Mouse (Mus musculus) intestine, postnatal 0 days (tissue): ENCODE measurements around the gene Olfr122. TPM values are rescaled to one million over a fixed set of nuclear protein-coding genes. Genes with fewer than 3 reads are reported as not detected.

ENCODE experiments used
- ATAC-seq: fragments of 200-750 bp; cut with Nextera tagmentation; 2 replicates; pipeline ENCODE4 v1.8.0; 2017; ENCODE audit warnings: mild to moderate bottlenecking, moderate TSS enrichment, moderate library complexity
- H3K27ac ChIP-seq: fragments of 300-500 bp; sonication (generic); 2 replicates; pipeline ENCODE4 v1.5.1; 2014; ENCODE audit warnings: mild to moderate bottlenecking, low read depth, low read length, moderate library complexity
- H3K27me3 ChIP-seq: fragments of 300-500 bp; sonication (generic); replicated peaks from 2 replicates; pipeline ENCODE4 v1.6.1; 2014; ENCODE audit warnings: low read length, mixed read lengths; ENCODE audit not compliant: control insufficient read depth, insufficient read depth
- H3K36me3 ChIP-seq: fragments of 300-500 bp; sonication (generic); 2 replicates; pipeline ENCODE4 v1.6.1; 2014; ENCODE audit warnings: mild to moderate bottlenecking, moderate library complexity; ENCODE audit not compliant: control insufficient read depth, insufficient read depth
- H3K4me1 ChIP-seq: fragments of 300-500 bp; sonication (generic); replicated peaks from 2 replicates; pipeline ENCODE4 v1.6.1; 2014; ENCODE audit warnings: antibody characterized with exemption, low read length, mixed read lengths; ENCODE audit not compliant: control insufficient read depth, insufficient read depth
- H3K4me2 ChIP-seq: fragments of 300-500 bp; sonication (generic); replicated peaks from 2 replicates; pipeline ENCODE4 v1.6.1; 2014; ENCODE audit warnings: low read depth, mild to moderate bottlenecking, moderate library complexity
- H3K4me3 ChIP-seq: fragments of 300-500 bp; sonication (generic); 2 replicates; pipeline ENCODE4 v1.5.1; 2014; ENCODE audit warnings: low read depth, low read length
- H3K9ac ChIP-seq: fragments of 300-500 bp; sonication (generic); 2 replicates; pipeline ENCODE4 v1.6.1; 2014; ENCODE audit warnings: mild to moderate bottlenecking, low read depth, low read length
- H3K9me3 ChIP-seq: fragments of 300-500 bp; sonication (generic); 2 replicates; pipeline ENCODE4 v1.6.1; 2016; ENCODE audit warnings: mixed run types; ENCODE audit not compliant: control insufficient read depth
- CTCF ChIP-seq: sonication (generic); IDR thresholded peaks from 2 replicates; pipeline ENCODE4 v1.5.1; 2016; ENCODE audit warnings: low read depth, mild to moderate bottlenecking, control low read depth, antibody characterized with exemption, moderate library complexity
- WGBS: fragments of 180-500 bp; shearing (Covaris S2); extraction: QIAGEN DNeasy Blood & Tissue Kit; methylation state at CpG from one replicate; pipeline ENCODE4 v1.1.7; 2014; 5-methylcytosine and 5-hydroxymethylcytosine counted together
- polyA plus RNA-seq: library from polyadenylated mRNA; unstranded; fragments of >200 nt; fragmentation: Nextera tagmentation; extraction: Ambion mirVana; gene quantifications from 2 replicates; pipeline ENCODE4 v1.2.1, GENCODE M21; 2015

Gene Olfr122
- polyA plus RNA-seq: not detected in 2 replicates

DNA sequence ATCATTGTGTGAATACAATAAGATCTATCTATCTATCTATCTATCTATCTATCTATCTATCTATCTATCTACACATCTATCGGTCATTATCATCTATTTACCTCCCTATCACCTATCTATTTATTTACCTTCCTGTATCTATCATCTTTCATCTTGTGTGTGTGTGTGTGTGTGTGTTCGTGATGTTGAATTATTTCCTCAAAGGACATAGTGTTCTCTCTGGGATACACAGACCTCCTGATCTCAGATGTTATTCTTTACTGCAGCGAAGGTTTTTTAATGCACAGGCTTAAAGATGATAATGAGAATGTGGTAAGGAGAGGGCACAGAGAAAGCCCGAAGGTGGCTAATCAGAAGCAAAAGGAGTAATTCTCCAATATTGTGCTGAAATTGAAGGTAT is at the start of gene Olfr122:
TSS of gene Olfr122 (plus strand) at position 301 of the 400 bp plus-strand sequence.
- H3K27ac ChIP-seq: no peak within 1 kb of the TSS
- H3K9ac ChIP-seq: no peak within 1 kb of the TSS
- no peaks in the 10 kb centered on the region for H3K4me1 ChIP-seq
- H3K4me2 ChIP-seq: no peak within 1 kb of the TSS
- ATAC-seq: no peak
- no peak for TF ChIP-seq CTCF
- no peaks in the 10 kb centered on the region for H3K36me3 ChIP-seq
- no peaks in the 10 kb centered on the region for H3K27me3 ChIP-seq
- WGBS: 81% methylated on average over 4 of the region's 4 CpGs
- no peak within 1 kb of the TSS for H3K4me3 ChIP-seq
- H3K9me3 ChIP-seq: no peaks in the 10 kb centered on the region

DNA sequence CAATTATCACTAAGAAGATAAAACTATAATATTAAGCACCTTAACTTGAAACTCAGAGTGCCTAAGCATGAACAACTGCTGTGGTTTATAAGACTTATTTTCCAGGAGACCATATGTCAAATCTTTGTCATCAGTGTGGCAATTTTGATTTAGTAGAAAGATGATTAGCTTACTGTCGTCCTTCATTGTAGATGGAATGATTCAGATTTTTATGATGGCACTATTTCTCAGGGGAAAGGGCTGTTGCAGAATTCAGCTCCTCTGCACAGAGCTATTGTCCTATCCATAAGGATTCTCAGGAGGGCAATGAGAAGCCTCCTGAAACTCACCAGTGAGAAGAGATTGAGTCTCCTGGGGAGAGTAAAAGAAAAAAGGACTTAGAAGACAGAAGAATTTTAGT is 46.9 kb upstream of the Olfr122 start, which contains the start of gene Olfr120:
TSS of gene Olfr120 (plus strand) at position 301 of the 400 bp plus-strand sequence.
- Histone ChIP-seq H3K9me3 (no peaks in the 10 kb centered on the region), H3K4me3 (no peak within 1 kb of the TSS), H3K27ac (no peak within 1 kb of the TSS), H3K36me3 (no peaks in the 10 kb centered on the region), H3K4me2 (no peak within 1 kb of the TSS), H3K4me1 (no peaks in the 10 kb centered on the region), H3K27me3 (no peaks in the 10 kb centered on the region), H3K9ac (no peak within 1 kb of the TSS)
- no peak for ATAC-seq
- 77% methylated on average over 1 of the region's 1 CpGs for WGBS
- TF ChIP-seq CTCF: no peak

DNA sequence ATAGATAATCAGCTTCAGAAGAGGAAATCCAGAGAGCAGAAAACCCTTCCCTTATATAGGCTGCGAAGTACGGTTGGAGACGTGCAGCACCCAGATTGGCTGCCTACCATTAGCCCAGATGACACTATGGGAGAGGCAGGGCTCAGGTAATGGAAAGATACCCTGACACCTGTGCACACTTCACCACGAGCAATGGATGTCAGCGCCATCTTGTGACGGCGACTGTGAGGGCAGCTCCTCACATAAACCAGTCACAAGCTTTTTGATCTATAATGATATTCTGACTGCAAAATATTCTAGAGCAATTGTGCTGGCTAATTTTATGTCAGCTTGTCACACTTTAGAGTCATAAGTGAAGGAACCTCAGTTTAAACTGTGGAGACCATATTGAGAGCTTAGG is 30.3 kb upstream of the Olfr122 start:
- WGBS: 54% methylated on average over 7 of the region's 7 CpGs
- H3K4me1 ChIP-seq: no peaks in the 10 kb centered on the region
- no peaks in the 10 kb centered on the region for H3K27me3 ChIP-seq
- H3K36me3 ChIP-seq: no peaks in the 10 kb centered on the region
- no peak overlapping the region for H3K4me3 ChIP-seq
- no peak overlapping the region for H3K4me2 ChIP-seq
- no peak overlapping the region for H3K9ac ChIP-seq
- TF ChIP-seq CTCF: peak; percentile 57
- no peaks in the 10 kb centered on the region for H3K9me3 ChIP-seq
- no peak overlapping the region for H3K27ac ChIP-seq
- ATAC-seq: no peak

DNA sequence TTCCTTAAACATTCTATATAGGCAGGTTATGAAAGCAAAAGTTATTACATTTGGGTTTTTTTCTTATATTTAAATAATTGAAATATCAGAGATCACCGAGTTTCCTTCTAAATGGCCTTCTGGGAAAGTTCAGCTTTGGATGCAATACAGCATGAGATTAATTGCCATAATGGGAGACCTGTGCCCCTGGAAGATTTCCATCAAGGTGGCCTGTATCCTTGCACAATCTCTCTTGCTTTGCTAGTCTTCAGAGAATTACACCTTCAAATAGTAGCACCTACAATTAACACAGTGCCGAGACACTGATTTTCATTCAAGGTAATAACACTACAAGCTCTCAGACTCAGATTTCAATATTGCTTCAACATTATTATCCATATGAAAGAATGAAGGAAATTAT is 24.8 kb downstream of the Olfr122 start, which contains the start of gene Olfr123:
TSS of gene Olfr123 (plus strand) at position 301 of the 400 bp plus-strand sequence.
- Histone ChIP-seq H3K9ac (no peak within 1 kb of the TSS), H3K4me1 (no peaks in the 10 kb centered on the region), H3K27ac (no peak within 1 kb of the TSS), H3K9me3 (no peaks in the 10 kb centered on the region), H3K4me2 (no peak within 1 kb of the TSS), H3K27me3 (no peaks in the 10 kb centered on the region), H3K4me3 (no peak within 1 kb of the TSS), H3K36me3 (no peaks in the 10 kb centered on the region)
- WGBS: 85% methylated on average over 2 of the region's 2 CpGs
- TF ChIP-seq CTCF: no peak
- no peak for ATAC-seq

DNA sequence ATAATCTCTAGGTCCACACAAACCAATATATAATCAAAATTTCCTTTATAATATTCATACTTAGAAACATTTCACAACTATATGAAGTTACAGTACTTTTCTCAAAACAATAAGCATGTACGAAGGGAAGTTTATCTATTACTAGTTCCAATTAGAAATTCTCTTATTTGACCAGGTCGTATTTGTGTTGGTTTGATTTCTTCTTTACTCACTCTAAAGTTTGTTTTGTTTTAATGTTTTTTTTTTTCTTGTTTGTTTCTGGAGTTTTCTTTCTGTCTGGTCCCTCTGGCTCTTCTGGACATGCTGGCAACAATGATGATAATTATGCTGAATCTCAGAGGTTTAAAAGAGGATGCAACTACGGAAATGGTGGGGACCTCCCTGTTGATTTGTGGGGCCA is 31.2 kb downstream of the Olfr122 start, which contains the start of gene Olfr124:
TSS of gene Olfr124 (plus strand) at position 301 of the 400 bp plus-strand sequence.
- H3K27ac ChIP-seq: no peak within 1 kb of the TSS
- H3K4me3 ChIP-seq: no peak within 1 kb of the TSS
- WGBS: 84% methylated on average over 3 of the region's 3 CpGs
- H3K9ac ChIP-seq: no peak within 1 kb of the TSS
- no peak within 1 kb of the TSS for H3K4me2 ChIP-seq
- no peak for TF ChIP-seq CTCF
- H3K4me1 ChIP-seq: no peaks in the 10 kb centered on the region
- no peaks in the 10 kb centered on the region for H3K9me3 ChIP-seq
- no peaks in the 10 kb centered on the region for H3K27me3 ChIP-seq
- no peaks in the 10 kb centered on the region for H3K36me3 ChIP-seq
- no peak for ATAC-seq

Other genes starting within 250 kb of the Olfr122 start
- gene Olfr112, start 199.2 kb upstream of the Olfr122 start, polyA plus RNA-seq: not detected in 2 replicates
- not detected in 2 replicates for gene Olfr113, start 190.9 kb upstream of the Olfr122 start, polyA plus RNA-seq
- gene Olfr114, start 175.9 kb upstream of the Olfr122 start, polyA plus RNA-seq: not detected in 2 replicates
- not detected in 2 replicates for gene Olfr115, start 141.5 kb upstream of the Olfr122 start, polyA plus RNA-seq
- gene Olfr116, start 141.4 kb upstream of the Olfr122 start, polyA plus RNA-seq: not detected in 2 replicates
- gene Olfr117, start 104.8 kb upstream of the Olfr122 start, polyA plus RNA-seq: not detected in 2 replicates
- gene Olfr118, start 101.6 kb upstream of the Olfr122 start, polyA plus RNA-seq: not detected in 2 replicates
- not detected in 2 replicates for gene Olfr119, start 72.0 kb upstream of the Olfr122 start, polyA plus RNA-seq
- not detected in 2 replicates for gene Olfr120, start 46.8 kb upstream of the Olfr122 start, polyA plus RNA-seq
- not detected in 2 replicates for gene Olfr121, start 19.8 kb upstream of the Olfr122 start, polyA plus RNA-seq
- not detected in 2 replicates for gene Olfr123, start 24.9 kb downstream of the Olfr122 start, polyA plus RNA-seq
- not detected in 2 replicates for gene Olfr124, start 31.3 kb downstream of the Olfr122 start, polyA plus RNA-seq
- not detected in 2 replicates for gene Olfr125, start 64.3 kb downstream of the Olfr122 start, polyA plus RNA-seq
- gene Olfr126, start 78.9 kb downstream of the Olfr122 start, polyA plus RNA-seq: not detected in 2 replicates
- gene Olfr127, start 131.8 kb downstream of the Olfr122 start, polyA plus RNA-seq: not detected in 2 replicates
- not detected in 2 replicates for gene Olfr128, start 151.9 kb downstream of the Olfr122 start, polyA plus RNA-seq
- not detected in 2 replicates for gene Olfr761, start 184.5 kb downstream of the Olfr122 start, polyA plus RNA-seq